Mouse (Mus musculus): ENCODE data around the gene Foxo3. TPM values are rescaled to one million over a fixed set of nuclear protein-coding genes. Genes with fewer than 3 reads are reported as not detected.

Foxo3 gene
- polyA plus RNA-seq, 1 experiment from 2014 or later, result 22.9 TPM

GRCm38 (mm10) chr10:42221136-42221891 is 55.2 kb downstream of the Foxo3 start:
- Histone ChIP-seq H3K27me3 (replicated peaks; ENCODE audit: insufficient read depth, low read length) (no peaks in the 10 kb centered on the region), H3K4me2 (replicated peaks; ENCODE audit: low read depth, low read length) (no peak overlapping the region), H3K4me3 (ENCODE audit: low read depth, low read length) (no peak overlapping the region), H3K27ac (ENCODE audit: low read length) (no peak overlapping the region), H3K4me1 (ENCODE audit: insufficient read depth, low read depth, low read length) (peaks cover 14% of the 10 kb centered on the region; the same call in 1 of the 2 replicates), H3K36me3 (ENCODE audit: insufficient read depth, low read length) (no peaks in the 10 kb centered on the region), H3K9me3 (ENCODE audit: low read length) (no peaks in the 10 kb centered on the region), H3K9ac (replicated peaks; ENCODE audit: low read depth) (no peak overlapping the region)
- DNase-seq (ENCODE audit: low spot score), result no peak
- no peak for TF ChIP-seq EP300 (IDR thresholded peaks at IDR 0.05)
- no peak for TF ChIP-seq CTCF (IDR thresholded peaks at IDR 0.05)
- 63% methylated on average over 19 of the region's 19 CpGs for WGBS
- ATAC-seq, result no peak

- H3K4me3 ChIP-seq (ENCODE audit: low read depth, low read length), result no peak overlapping the region
- H3K4me2 ChIP-seq (replicated peaks; ENCODE audit: low read depth, low read length), result no peak overlapping the region
- no peaks in the 10 kb centered on the region for H3K9me3 ChIP-seq (ENCODE audit: low read length)
- peaks cover 12% of the 10 kb centered on the region; the same call in 1 of the 2 replicates for H3K4me1 ChIP-seq (ENCODE audit: insufficient read depth, low read depth, low read length)
- no peaks in the 10 kb centered on the region for H3K27me3 ChIP-seq (replicated peaks; ENCODE audit: insufficient read depth, low read length)
- ATAC-seq, result peak; percentile 35; the same call in 1 of the 2 replicates
- 38% methylated on average over 5 of the region's 5 CpGs for WGBS
- TF ChIP-seq CTCF (IDR thresholded peaks at IDR 0.05), result no peak
- no peak for TF ChIP-seq EP300 (IDR thresholded peaks at IDR 0.05)
- no peak for DNase-seq (ENCODE audit: low spot score)
- H3K27ac ChIP-seq (ENCODE audit: low read length), result no peak overlapping the region
- no peak overlapping the region for H3K9ac ChIP-seq (replicated peaks; ENCODE audit: low read depth)
- H3K36me3 ChIP-seq (ENCODE audit: insufficient read depth, low read length), result no peaks in the 10 kb centered on the region
Measured at GRCm38 (mm10) chr10:42220418-42220952, 56.1 kb downstream of the Foxo3 start.

- no peak for TF ChIP-seq CTCF (IDR thresholded peaks at IDR 0.05)
- TF ChIP-seq EP300 (IDR thresholded peaks at IDR 0.05), result no peak
- Histone ChIP-seq H3K36me3 (ENCODE audit: insufficient read depth, low read length) (no peaks in the 10 kb centered on the region), H3K4me3 (ENCODE audit: low read depth, low read length) (no peak overlapping the region), H3K9ac (replicated peaks; ENCODE audit: low read depth) (no peak overlapping the region), H3K27me3 (replicated peaks; ENCODE audit: insufficient read depth, low read length) (no peaks in the 10 kb centered on the region), H3K4me1 (ENCODE audit: insufficient read depth, low read depth, low read length) (peaks cover 22% of the 10 kb centered on the region; the same call in 1 of the 2 replicates), H3K27ac (ENCODE audit: low read length) (peak overlapping the region; percentile 40), H3K4me2 (replicated peaks; ENCODE audit: low read depth, low read length) (no peak overlapping the region), H3K9me3 (ENCODE audit: low read length) (no peaks in the 10 kb centered on the region)
- peak; percentile 78 for DNase-seq (ENCODE audit: low spot score)
- WGBS, result 47% methylated on average over 7 of the region's 7 CpGs
- ATAC-seq, result peak; percentile 39; the same call in 1 of the 2 replicates
Measured at GRCm38 (mm10) chr10:42211407-42211806, 65.1 kb downstream of the Foxo3 start.

- Histone ChIP-seq H3K27me3 (replicated peaks; ENCODE audit: insufficient read depth, low read length) (no peaks in the 10 kb centered on the region), H3K4me3 (ENCODE audit: low read depth, low read length) (no peak overlapping the region), H3K9ac (replicated peaks; ENCODE audit: low read depth) (no peak overlapping the region), H3K9me3 (ENCODE audit: low read length) (no peaks in the 10 kb centered on the region), H3K36me3 (ENCODE audit: insufficient read depth, low read length) (no peaks in the 10 kb centered on the region), H3K4me1 (ENCODE audit: insufficient read depth, low read depth, low read length) (peaks cover 21% of the 10 kb centered on the region; the same call in 1 of the 2 replicates), H3K4me2 (replicated peaks; ENCODE audit: low read depth, low read length) (no peak overlapping the region), H3K27ac (ENCODE audit: low read length) (0 out of 2 replicates have a peak overlapping the region, but pooled peaks have one; percentile 23)
- ATAC-seq (no peak), DNase-seq (ENCODE audit: low spot score) (no peak)
- WGBS, result 70% methylated on average over 2 of the region's 2 CpGs
- TF ChIP-seq EP300 (IDR thresholded peaks at IDR 0.05), result no peak
- TF ChIP-seq CTCF (IDR thresholded peaks at IDR 0.05), result no peak
Measured at GRCm38 (mm10) chr10:42210641-42211040, 65.9 kb downstream of the Foxo3 start.

- Histone ChIP-seq H3K9me3 (ENCODE audit: low read length) (no peaks in the 10 kb centered on the region), H3K4me3 (ENCODE audit: low read depth, low read length) (no peak overlapping the region), H3K36me3 (ENCODE audit: insufficient read depth, low read length) (no peaks in the 10 kb centered on the region), H3K4me2 (replicated peaks; ENCODE audit: low read depth, low read length) (no peak overlapping the region), H3K9ac (replicated peaks; ENCODE audit: low read depth) (no peak overlapping the region), H3K4me1 (ENCODE audit: insufficient read depth, low read depth, low read length) (peaks cover 28% of the 10 kb centered on the region; the same call in 1 of the 2 replicates), H3K27ac (ENCODE audit: low read length) (0 out of 2 replicates have a peak overlapping the region, but pooled peaks have one; percentile 23), H3K27me3 (replicated peaks; ENCODE audit: insufficient read depth, low read length) (no peaks in the 10 kb centered on the region)
- WGBS, result 49% methylated on average over 6 of the region's 6 CpGs
- TF ChIP-seq EP300 (IDR thresholded peaks at IDR 0.05) (no peak), CTCF (IDR thresholded peaks at IDR 0.05) (no peak)
- peak; percentile 49 for DNase-seq (ENCODE audit: low spot score)
- no peak for ATAC-seq
Measured at GRCm38 (mm10) chr10:42209809-42210208, 66.7 kb downstream of the Foxo3 start.

GRCm38 (mm10) chr10:42207612-42208011 is 68.9 kb downstream of the Foxo3 start:
- Histone ChIP-seq H3K27ac (ENCODE audit: low read length) (no peak overlapping the region), H3K4me2 (replicated peaks; ENCODE audit: low read depth, low read length) (no peak overlapping the region), H3K9me3 (ENCODE audit: low read length) (no peaks in the 10 kb centered on the region), H3K4me3 (ENCODE audit: low read depth, low read length) (no peak overlapping the region), H3K4me1 (ENCODE audit: insufficient read depth, low read depth, low read length) (peaks cover 40% of the 10 kb centered on the region; the same call in 1 of the 2 replicates), H3K9ac (replicated peaks; ENCODE audit: low read depth) (no peak overlapping the region), H3K27me3 (replicated peaks; ENCODE audit: insufficient read depth, low read length) (no peaks in the 10 kb centered on the region), H3K36me3 (ENCODE audit: insufficient read depth, low read length) (no peaks in the 10 kb centered on the region)
- no peak for DNase-seq (ENCODE audit: low spot score)
- ATAC-seq, result no peak
- WGBS, result 87% methylated on average over 12 of the region's 12 CpGs
- no peak for TF ChIP-seq CTCF (IDR thresholded peaks at IDR 0.05)
- no peak for TF ChIP-seq EP300 (IDR thresholded peaks at IDR 0.05)

All from lung, postnatal 0 days (tissue).